Mouse (Mus musculus) kidney, adult 2 months (tissue): ENCODE data around the gene Zfp78. TPM values are rescaled to one million over a fixed set of nuclear protein-coding genes. Genes with fewer than 3 reads are reported as not detected.
"Not testable (repeated sequence)": the region's sequence is repeated elsewhere in the genome, so short reads cannot be mapped to it uniquely, and the experiment has no call there.

Source experiments
- DNase-seq: peaks from one replicate; pipeline ENCODE4 v3.0.0; 2021
- H3K27ac ChIP-seq: fragments of 200-500 bp; 2 replicates; pipeline ENCODE4 v1.5.1; 2012; ENCODE audit warnings: low read depth, low read length, control low read depth, inconsistent platforms; ENCODE audit not compliant: insufficient read depth
- H3K27me3 ChIP-seq: fragments of 200-500 bp; replicated peaks from 2 replicates; pipeline ENCODE4 v1.6.1; 2012; ENCODE audit warnings: mild to moderate bottlenecking, moderate library complexity, low read length, inconsistent platforms; ENCODE audit not compliant: control insufficient read depth, insufficient read depth
- H3K36me3 ChIP-seq: fragments of 200-500 bp; 2 replicates; pipeline ENCODE4 v1.6.1; 2012; ENCODE audit warnings: mild to moderate bottlenecking, moderate library complexity, low read length, inconsistent platforms; ENCODE audit not compliant: control insufficient read depth, insufficient read depth
- H3K4me1 ChIP-seq: fragments of 200-500 bp; 2 replicates; pipeline ENCODE4 v1.6.1; 2011; ENCODE audit warnings: low read length; ENCODE audit not compliant: control insufficient read depth, insufficient read depth
- H3K4me3 ChIP-seq: fragments of 200-500 bp; 2 replicates; pipeline ENCODE4 v1.5.1; 2011; ENCODE audit warnings: mild to moderate bottlenecking, low read depth, low read length, control low read depth; ENCODE audit not compliant: insufficient read depth
- CTCF ChIP-seq: fragments of 200-500 bp; conservative IDR thresholded peaks from 2 replicates; pipeline ENCODE4 v1.5.1; 2011; ENCODE audit warnings: low read depth, mild to moderate bottlenecking, control low read depth, low read length, moderate library complexity, mixed read lengths; ENCODE audit not compliant: insufficient read depth, insufficient read length
- POLR2A ChIP-seq: fragments of 200-500 bp; IDR thresholded peaks from one replicate; pipeline ENCODE4 v1.6.1; 2011; ENCODE audit warnings: low read depth, low read length, control low read depth
- WGBS: fragments of 180-500 bp; shearing (Covaris S2); methylation state at CpG from one replicate; pipeline ENCODE4 v1.1.7; 2018; 5-methylcytosine and 5-hydroxymethylcytosine counted together
- polyA plus RNA-seq: library from polyadenylated mRNA; depleted of rRNA; stranded (reverse); fragments of >200 nt; gene quantifications from 2 replicates; pipeline ENCODE4 v1.2.3, GENCODE M21; 2012

Gene Zfp78
- polyA plus RNA-seq, 1 experiment = 0.45 TPM

DNA sequence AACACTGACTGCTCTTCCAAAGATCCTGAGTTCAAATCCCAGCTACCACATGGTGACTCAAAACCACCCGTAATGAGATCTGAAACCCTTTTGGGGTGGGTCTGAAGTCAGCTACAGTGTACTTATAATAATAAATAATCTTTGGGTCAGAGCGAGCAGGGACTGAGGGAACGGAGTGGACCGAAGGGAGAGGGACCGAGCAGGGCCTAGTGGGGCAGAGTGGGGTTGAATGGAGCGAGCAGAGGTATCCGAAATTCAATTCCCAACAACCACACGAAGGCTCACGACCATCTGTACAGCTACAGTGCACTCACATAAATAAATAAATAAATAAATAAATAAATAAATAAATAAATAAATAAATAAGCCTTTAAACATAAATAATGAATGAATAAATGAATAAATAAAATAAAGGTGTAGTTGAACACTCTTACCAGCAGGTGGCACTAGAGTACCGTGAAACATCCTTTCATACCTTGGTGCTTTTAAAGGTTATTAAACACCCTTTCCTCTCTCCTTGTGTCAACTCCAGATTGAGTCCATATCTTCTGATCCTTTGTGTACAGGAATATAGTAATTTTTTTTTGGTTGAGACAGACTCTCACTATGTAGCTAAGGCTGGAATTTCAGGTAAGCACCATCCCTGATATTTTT is 4.0 kb upstream of the Zfp78 start:
- H3K4me3 ChIP-seq = no peak overlapping the region
- TF ChIP-seq POLR2A (no peak), CTCF (0 out of 2 replicates have a peak, but pooled peaks have one; percentile 11)
- DNase-seq = peak; percentile 60
- H3K4me1 ChIP-seq = peaks cover 6% of the 10 kb centered on the region
- H3K36me3 ChIP-seq = no peaks in the 10 kb centered on the region
- H3K27ac ChIP-seq = no peak overlapping the region
- no peaks in the 10 kb centered on the region for H3K27me3 ChIP-seq
- 51% methylated on average over 10 of the region's 10 CpGs for WGBS

- H3K36me3 ChIP-seq = no peaks in the 10 kb centered on the region
- 27% methylated on average over 8 of the region's 9 CpGs for WGBS
- peaks cover 6% of the 10 kb centered on the region for H3K4me1 ChIP-seq
- no peak for DNase-seq
- TF ChIP-seq CTCF (no peak), POLR2A (no peak)
- H3K27me3 ChIP-seq = no peaks in the 10 kb centered on the region
- H3K4me3 ChIP-seq = no peak overlapping the region
- H3K27ac ChIP-seq = no peak overlapping the region
Measured at GRCm38 (mm10) chr7:6360477-6361060, 2.5 kb upstream of the Zfp78 start.

- H3K36me3 ChIP-seq = no peaks in the 10 kb centered on the region
- H3K27me3 ChIP-seq = no peaks in the 10 kb centered on the region
- H3K27ac ChIP-seq = 0 out of 2 replicates have a peak overlapping the region, but pooled peaks have one; percentile 66
- WGBS = 23% methylated on average over 7 of the region's 7 CpGs
- no peak for TF ChIP-seq POLR2A
- no peak for TF ChIP-seq CTCF
- H3K4me3 ChIP-seq = no peak overlapping the region
- H3K4me1 ChIP-seq = peaks cover 6% of the 10 kb centered on the region
- DNase-seq = no peak
Measured at GRCm38 (mm10) chr7:6361756-6362155, 1.3 kb upstream of the Zfp78 start.

DNA sequence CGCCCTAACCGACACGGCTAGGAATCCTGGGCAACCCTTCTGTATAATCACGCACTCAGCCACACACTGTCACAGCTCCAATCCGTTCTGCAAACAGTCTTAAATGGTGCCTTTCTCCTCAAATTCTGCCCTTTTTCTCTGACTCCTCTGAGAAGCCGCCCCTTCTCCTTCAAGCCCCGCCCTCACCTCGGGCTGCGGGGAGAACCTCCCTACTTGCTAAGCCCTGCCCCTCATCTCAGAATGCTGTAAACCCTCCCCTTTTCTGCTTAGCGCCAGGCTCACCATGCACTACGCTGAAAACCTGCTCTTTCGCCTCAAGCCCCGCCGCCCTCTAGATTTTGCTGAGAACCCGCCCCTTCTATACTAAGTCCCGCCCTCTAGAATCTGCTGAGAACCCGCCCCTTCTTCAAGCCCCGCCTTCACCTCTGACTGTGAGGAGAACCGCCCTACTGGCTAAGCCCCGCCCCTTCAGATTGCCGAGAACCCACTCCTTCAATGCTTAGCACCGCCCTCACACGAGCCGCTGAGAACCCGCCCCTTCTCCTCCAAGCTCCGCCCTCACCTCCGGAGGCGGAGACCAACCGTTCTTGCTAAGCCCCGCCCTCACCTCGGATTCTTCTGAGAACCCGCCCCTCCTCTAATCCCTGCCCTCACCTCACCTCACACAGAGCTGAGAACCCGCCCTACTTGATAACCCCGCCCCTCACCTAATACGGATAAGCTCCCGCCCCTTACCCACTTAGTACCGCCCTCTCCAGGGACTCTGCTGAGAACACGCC is 623 bp upstream of the Zfp78 start:
- no peaks in the 10 kb centered on the region for H3K27me3 ChIP-seq
- H3K4me3 ChIP-seq = peak overlapping the region; percentile 79
- TF ChIP-seq POLR2A (no peak), CTCF (no peak)
- peak overlapping the region; percentile 66; the same call in 1 of the 2 replicates for H3K27ac ChIP-seq
- H3K4me1 ChIP-seq = peaks cover 6% of the 10 kb centered on the region
- H3K36me3 ChIP-seq = no peaks in the 10 kb centered on the region
- DNase-seq = peak; percentile 100
- WGBS = under 1% methylated on average over 38 of the region's 38 CpGs

DNA sequence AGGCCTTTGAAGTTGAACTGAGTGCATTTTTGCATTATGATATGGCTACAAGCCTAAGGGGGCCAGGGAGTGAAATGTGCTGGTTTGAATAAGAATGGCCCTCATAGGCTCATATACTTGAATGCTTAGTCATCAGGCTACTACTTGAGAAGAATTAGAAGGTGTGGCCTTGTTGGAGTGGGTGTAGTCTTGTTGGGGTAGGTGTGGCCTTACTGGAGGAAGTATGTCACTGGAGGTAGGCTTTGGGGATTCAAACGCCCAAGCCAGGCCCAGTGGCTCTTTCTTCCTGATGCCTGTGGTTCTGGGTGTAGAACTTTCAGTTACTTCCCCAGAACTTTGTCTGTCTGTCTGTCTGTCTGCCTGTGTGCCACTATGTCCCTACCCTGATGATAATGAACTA is 1.7 kb downstream of the Zfp78 start:
- no peaks in the 10 kb centered on the region for H3K27me3 ChIP-seq
- H3K4me3 ChIP-seq = no peak overlapping the region
- 74% methylated on average over 1 of the region's 1 CpGs for WGBS
- no peak for DNase-seq
- H3K36me3 ChIP-seq = no peaks in the 10 kb centered on the region
- H3K4me1 ChIP-seq = peaks cover 6% of the 10 kb centered on the region
- no peak overlapping the region for H3K27ac ChIP-seq
- no peak for TF ChIP-seq CTCF
- no peak for TF ChIP-seq POLR2A

GRCm38 (mm10) chr7:6367185-6367584 is 4.1 kb downstream of the Zfp78 start:
- Histone ChIP-seq H3K36me3 (no peaks in the 10 kb centered on the region; the same call in 1 of the 2 replicates), H3K4me3 (no peak overlapping the region), H3K4me1 (peaks cover 6% of the 10 kb centered on the region), H3K27me3 (no peaks in the 10 kb centered on the region), H3K27ac (no peak overlapping the region)
- 94% methylated on average over 5 of the region's 5 CpGs for WGBS
- DNase-seq = no peak
- TF ChIP-seq CTCF (no peak), POLR2A (no peak)

- H3K27me3 ChIP-seq, H3K4me1 ChIP-seq, H3K36me3 ChIP-seq, DNase-seq, H3K27ac ChIP-seq, H3K4me3 ChIP-seq: not testable (repeated sequence)
- 84% methylated on average over 5 of the region's 5 CpGs for WGBS
Measured at GRCm38 (mm10) chr7:6368146-6368545, 5.1 kb downstream of the Zfp78 start.
